18 mouse cellular contexts compared by ENCODE assay signal in the genomic region with DNA sequence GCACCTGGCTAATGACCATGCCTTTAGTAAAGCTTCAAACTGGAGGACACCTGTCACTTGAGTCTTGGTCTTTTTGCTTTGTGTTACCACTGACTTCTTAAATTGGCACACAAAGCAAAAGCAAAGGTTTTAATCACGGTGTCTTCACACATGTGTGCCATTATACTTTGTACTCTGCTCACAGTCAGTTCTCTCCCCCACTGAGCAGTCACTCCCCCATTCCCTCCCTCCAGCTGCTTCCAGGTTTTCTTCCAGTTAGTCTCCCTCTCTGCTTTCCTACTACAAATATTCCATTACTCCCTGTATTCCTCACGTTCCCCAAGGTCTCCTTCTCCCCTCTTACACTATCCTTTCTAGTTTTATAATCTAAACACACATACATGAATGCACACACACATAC.
DNase-seq lines count a peak whose midpoint lies in the region; ATAC-seq and TF ChIP-seq lines count a peak whose summit lies in the region.
"Had no signal": no experiment of that assay in that cellular context is flagged by ENCODE, and none has a peak within 500 bp of the region (broad histone marks: within the 10 kb centered on the region; RNA-seq: fewer than 3 reads in every experiment).

No protein-coding gene starts in this region.

- H3K27ac ChIP-seq in hindbrain, embryonic 10.5 days: 0 out of 2 replicates have a peak overlapping the region, but pooled peaks have one; percentile 26
- no peak overlapping the region for H3K27ac ChIP-seq in hindbrain, embryonic 16.5 days (ENCODE audit: low read depth, low read length)
- peak overlapping the region; percentile 52; the same call in 1 of the 2 replicates for H3K27ac ChIP-seq in midbrain, embryonic 10.5 days (replicated peaks)
- no peak overlapping the region for H3K27ac ChIP-seq in midbrain, embryonic 13.5 days
- H3K27ac ChIP-seq in kidney, postnatal 0 days: no peak overlapping the region
- H3K27ac ChIP-seq in limb, embryonic 12.5 days: 0 out of 2 replicates have a peak overlapping the region, but pooled peaks have one; percentile 50
- H3K27ac ChIP-seq: hindbrain, embryonic 13.5 days; intestine, embryonic 15.5 days; layer of hippocampus, adult 2 months; limb, embryonic 15.5 days; liver, embryonic 15.5 days; macrophage; midbrain, embryonic 12.5 days had no signal

- no peak for DNase-seq in hindbrain, embryonic 10.5 days (ENCODE audit: low spot score)
- DNase-seq in midbrain, embryonic 10.5 days (ENCODE audit: low spot score): no peak
- peak; percentile 46 for DNase-seq in kidney, postnatal 0 days (ENCODE audit: low spot score)
- no peak for DNase-seq in ovary, postnatal 36 days (ENCODE audit: low spot score)
- DNase-seq: adrenal gland, adult 2 months; cerebellum, adult 9-11 months; layer of hippocampus, postnatal 36 days; right cerebral cortex, adult 18-20 months had no signal

- no peaks in the 10 kb centered on the region for H3K36me3 ChIP-seq in hindbrain, embryonic 10.5 days
- H3K36me3 ChIP-seq in hindbrain, embryonic 16.5 days (ENCODE audit: control insufficient read depth, insufficient read depth, low read length): no peaks in the 10 kb centered on the region
- H3K36me3 ChIP-seq in midbrain, embryonic 10.5 days: no peaks in the 10 kb centered on the region
- no peaks in the 10 kb centered on the region for H3K36me3 ChIP-seq in midbrain, embryonic 13.5 days
- H3K36me3 ChIP-seq in kidney, postnatal 0 days (ENCODE audit: insufficient read depth, low read length): no peaks in the 10 kb centered on the region
- H3K36me3 ChIP-seq in limb, embryonic 12.5 days: no peaks in the 10 kb centered on the region
- H3K36me3 ChIP-seq: hindbrain, embryonic 13.5 days; intestine, embryonic 15.5 days; limb, embryonic 15.5 days; liver, embryonic 15.5 days; midbrain, embryonic 12.5 days had no signal

- H3K4me2 ChIP-seq in hindbrain, embryonic 16.5 days (ENCODE audit: low read length): no peak overlapping the region
- no peak overlapping the region for H3K4me2 ChIP-seq in midbrain, embryonic 13.5 days (replicated peaks)
- no peak overlapping the region for H3K4me2 ChIP-seq in kidney, postnatal 0 days (ENCODE audit: low read length)
- no peak overlapping the region for H3K4me2 ChIP-seq in limb, embryonic 12.5 days
- H3K4me2 ChIP-seq: hindbrain, embryonic 13.5 days; intestine, embryonic 15.5 days; limb, embryonic 15.5 days; liver, embryonic 15.5 days; midbrain, embryonic 12.5 days had no signal

- H3K9ac ChIP-seq in hindbrain, embryonic 16.5 days (ENCODE audit: low read depth, low read length): no peak overlapping the region
- H3K9ac ChIP-seq in midbrain, embryonic 13.5 days (replicated peaks): no peak overlapping the region
- no peak overlapping the region for H3K9ac ChIP-seq in kidney, postnatal 0 days (ENCODE audit: low read depth, low read length)
- no peak overlapping the region for H3K9ac ChIP-seq in limb, embryonic 12.5 days (replicated peaks)
- H3K9ac ChIP-seq: hindbrain, embryonic 13.5 days; intestine, embryonic 15.5 days; limb, embryonic 15.5 days; liver, embryonic 15.5 days; midbrain, embryonic 12.5 days had no signal

- WGBS in hindbrain, embryonic 10.5 days: 40% methylated on average over 2 of the region's 2 CpGs
- WGBS in hindbrain, embryonic 16.5 days: 37% methylated on average over 2 of the region's 2 CpGs
- WGBS in midbrain, embryonic 10.5 days: 56% methylated on average over 2 of the region's 2 CpGs
- WGBS in midbrain, embryonic 13.5 days: 50% methylated on average over 2 of the region's 2 CpGs
- WGBS in kidney, postnatal 0 days: 30% methylated on average over 2 of the region's 2 CpGs
- 18% methylated on average over 2 of the region's 2 CpGs for WGBS in limb, embryonic 12.5 days

- no peak for TF ChIP-seq CTCF in kidney, postnatal 0 days (IDR thresholded peaks at IDR 0.05; ENCODE audit: low read depth)

- no peaks in the 10 kb centered on the region for H3K9me3 ChIP-seq in hindbrain, embryonic 10.5 days
- H3K9me3 ChIP-seq in hindbrain, embryonic 16.5 days (ENCODE audit: control insufficient read depth, low read length): no peaks in the 10 kb centered on the region
- no peaks in the 10 kb centered on the region for H3K9me3 ChIP-seq in midbrain, embryonic 10.5 days (replicated peaks)
- H3K9me3 ChIP-seq in midbrain, embryonic 13.5 days: no peaks in the 10 kb centered on the region
- H3K9me3 ChIP-seq in kidney, postnatal 0 days (replicated peaks; ENCODE audit: low read length): no peaks in the 10 kb centered on the region
- no peaks in the 10 kb centered on the region for H3K9me3 ChIP-seq in limb, embryonic 12.5 days
- H3K9me3 ChIP-seq: hindbrain, embryonic 13.5 days; intestine, embryonic 15.5 days; limb, embryonic 15.5 days; liver, embryonic 15.5 days; midbrain, embryonic 12.5 days had no signal

- peaks cover 25% of the 10 kb centered on the region for H3K4me1 ChIP-seq in hindbrain, embryonic 10.5 days (replicated peaks)
- H3K4me1 ChIP-seq in hindbrain, embryonic 16.5 days (ENCODE audit: control insufficient read depth, insufficient read depth, low read depth, low read length): peaks cover 2% of the 10 kb centered on the region; the same call in 1 of the 2 replicates
- H3K4me1 ChIP-seq in midbrain, embryonic 10.5 days: peaks cover 29% of the 10 kb centered on the region
- peaks cover 22% of the 10 kb centered on the region for H3K4me1 ChIP-seq in midbrain, embryonic 13.5 days (replicated peaks)
- H3K4me1 ChIP-seq in kidney, postnatal 0 days (replicated peaks; ENCODE audit: insufficient read depth, low read length): no peaks in the 10 kb centered on the region
- H3K4me1 ChIP-seq in limb, embryonic 12.5 days (replicated peaks): peaks cover 22% of the 10 kb centered on the region
- H3K4me1 ChIP-seq: intestine, embryonic 15.5 days; liver, embryonic 15.5 days had no signal

- no peaks in the 10 kb centered on the region for H3K27me3 ChIP-seq in hindbrain, embryonic 10.5 days (ENCODE audit: insufficient read depth, poor library complexity, severe bottlenecking)
- no peaks in the 10 kb centered on the region for H3K27me3 ChIP-seq in hindbrain, embryonic 16.5 days (replicated peaks; ENCODE audit: control insufficient read depth, insufficient read depth, low read length)
- no peaks in the 10 kb centered on the region for H3K27me3 ChIP-seq in midbrain, embryonic 10.5 days (ENCODE audit: low read depth, poor library complexity, severe bottlenecking)
- no peaks in the 10 kb centered on the region for H3K27me3 ChIP-seq in midbrain, embryonic 13.5 days
- H3K27me3 ChIP-seq in kidney, postnatal 0 days (ENCODE audit: insufficient read depth, low read length): no peaks in the 10 kb centered on the region
- H3K27me3 ChIP-seq in limb, embryonic 12.5 days: no peaks in the 10 kb centered on the region
- H3K27me3 ChIP-seq: hindbrain, embryonic 13.5 days; intestine, embryonic 15.5 days; limb, embryonic 15.5 days; liver, embryonic 15.5 days; midbrain, embryonic 12.5 days had no signal

- ATAC-seq in hindbrain, embryonic 16.5 days: no peak
- no peak for ATAC-seq in midbrain, embryonic 13.5 days
- no peak for ATAC-seq in kidney, postnatal 0 days (replicated peaks; ENCODE audit: low FRiP score, low read depth)
- no peak for ATAC-seq in limb, embryonic 12.5 days (ENCODE audit: insufficient number of reproducible peaks, insufficient read depth, low FRiP score, low TSS enrichment, low read depth)
- ATAC-seq: intestine, embryonic 15.5 days had no signal

- no peak overlapping the region for H3K4me3 ChIP-seq in hindbrain, embryonic 10.5 days
- no peak overlapping the region for H3K4me3 ChIP-seq in hindbrain, embryonic 16.5 days (ENCODE audit: low read length)
- H3K4me3 ChIP-seq in midbrain, embryonic 10.5 days: no peak overlapping the region
- H3K4me3 ChIP-seq in midbrain, embryonic 13.5 days (replicated peaks): no peak overlapping the region
- H3K4me3 ChIP-seq in kidney, postnatal 0 days (replicated peaks; ENCODE audit: low read depth, low read length): no peak overlapping the region
- no peak overlapping the region for H3K4me3 ChIP-seq in limb, embryonic 12.5 days (replicated peaks)
- H3K4me3 ChIP-seq: hindbrain, embryonic 13.5 days; intestine, embryonic 15.5 days; layer of hippocampus, adult 2 months; limb, embryonic 15.5 days; liver, embryonic 15.5 days; midbrain, embryonic 12.5 days had no signal

Comparison
In these comparisons a context has a peak if more than half of its experiments do, and no peak if none do; other contexts are left out.
1. H3K27ac ChIP-seq: peak in hindbrain, embryonic 10.5 days (single experiment), midbrain, embryonic 10.5 days (single experiment) and limb, embryonic 12.5 days (single experiment); none in hindbrain, embryonic 16.5 days (single experiment), midbrain, embryonic 13.5 days (single experiment) and kidney, postnatal 0 days (single experiment).